Mouse (Mus musculus): ENCODE results near the gene Ssr4.
A peak's percentile ranks its signal among the peaks of the same experiment; 100 is the strongest.

Ssr4 gene

DNA sequence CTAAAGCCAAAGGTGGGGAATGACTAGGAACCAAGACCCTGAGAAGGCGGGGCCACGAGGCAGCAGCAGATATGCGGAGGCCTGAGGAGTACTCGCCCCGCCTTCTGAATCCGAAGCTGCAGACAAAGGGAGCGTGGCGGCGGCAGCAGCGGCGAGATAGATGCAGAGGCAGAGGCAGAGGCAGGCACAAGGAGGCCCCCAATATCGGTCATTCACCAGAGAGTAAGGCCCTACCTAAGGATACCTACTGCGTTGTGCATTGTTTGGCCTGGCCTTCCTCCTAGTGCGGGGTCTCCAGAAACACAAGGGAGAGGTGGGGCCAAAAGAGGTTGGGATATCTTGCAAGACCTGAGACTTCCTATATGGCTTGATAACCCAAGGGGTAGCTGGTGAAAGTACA, 28.2 kb downstream of the Ssr4 start:
- DNase-seq (ENCODE audit: low spot score), result no peak

DNA sequence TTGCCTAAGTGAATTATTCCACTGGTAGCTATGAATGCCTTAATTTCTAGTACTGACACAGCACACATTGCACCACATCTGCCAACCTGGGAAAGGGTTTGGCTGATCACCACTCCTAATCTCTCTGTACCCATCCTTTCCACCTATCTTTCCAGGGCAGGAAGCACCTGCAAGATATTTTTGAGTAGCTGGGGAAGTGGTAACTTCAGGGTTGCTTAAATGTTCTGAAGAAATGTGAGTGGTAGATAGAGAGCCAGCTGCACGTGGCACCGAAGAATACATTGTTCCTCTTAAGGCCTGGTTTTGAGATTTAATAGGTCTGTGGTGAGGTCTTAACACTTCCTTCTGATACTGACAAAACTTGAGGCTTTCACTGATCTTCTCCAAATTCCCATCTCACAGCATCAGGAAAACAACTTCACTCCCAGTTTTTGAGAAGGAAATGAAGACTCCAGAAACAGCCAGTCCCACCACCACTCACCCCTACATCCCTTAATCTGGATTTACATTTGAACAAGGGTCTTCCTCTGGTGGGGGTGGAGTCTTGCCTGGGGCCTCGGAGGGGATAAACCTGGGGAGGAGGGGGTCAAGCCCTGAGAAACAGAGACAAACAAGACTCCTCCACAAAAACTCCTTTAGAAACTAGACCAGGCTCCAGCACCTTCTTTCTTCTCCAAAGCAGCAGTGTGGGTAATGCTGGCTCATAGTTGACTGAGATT, 29.9 kb downstream of the Ssr4 start:
- DNase-seq (ENCODE audit: low spot score), result no peak

DNA sequence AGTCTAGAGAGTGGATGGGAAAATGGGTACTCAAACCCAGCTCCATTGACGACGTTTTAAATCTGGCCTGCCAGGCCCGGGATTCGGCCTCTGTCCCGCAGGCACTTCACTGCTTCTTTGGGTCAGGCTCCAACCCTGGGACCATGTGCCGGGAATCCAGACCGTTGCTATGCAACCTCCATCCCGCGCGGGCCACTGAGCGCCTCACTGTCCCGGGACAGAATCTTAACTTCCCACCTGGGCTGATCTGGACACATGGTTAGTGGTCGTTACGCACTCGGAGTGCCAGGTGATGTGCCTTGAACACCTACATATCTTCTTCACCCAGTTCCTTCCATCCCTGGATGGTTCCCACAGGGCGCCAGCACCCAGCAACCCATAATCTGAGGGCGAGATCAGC, 36.9 kb downstream of the Ssr4 start:
- no peak for DNase-seq (ENCODE audit: low spot score)

- DNase-seq (ENCODE audit: low spot score), result peak; percentile 77
Observed at GRCm38 (mm10) chrX:73824185-73825151, 37.6 kb downstream of the Ssr4 start, which contains the start of gene Pdzd4. TSS of gene Pdzd4 (minus strand) at chrX:73824969.

GRCm38 (mm10) chrX:73835731-73836130, 48.9 kb downstream of the Ssr4 start:
- no peak for DNase-seq (ENCODE audit: low spot score)

- no peak for DNase-seq (ENCODE audit: low spot score)
Observed at GRCm38 (mm10) chrX:73836691-73837090, 49.9 kb downstream of the Ssr4 start.

Data from testis, postnatal 10 days (tissue).